Mouse (Mus musculus): ENCODE results near the gene Dnmt3b.
A peak's percentile ranks its signal among the peaks of the same experiment; 100 is the strongest.

DNA sequence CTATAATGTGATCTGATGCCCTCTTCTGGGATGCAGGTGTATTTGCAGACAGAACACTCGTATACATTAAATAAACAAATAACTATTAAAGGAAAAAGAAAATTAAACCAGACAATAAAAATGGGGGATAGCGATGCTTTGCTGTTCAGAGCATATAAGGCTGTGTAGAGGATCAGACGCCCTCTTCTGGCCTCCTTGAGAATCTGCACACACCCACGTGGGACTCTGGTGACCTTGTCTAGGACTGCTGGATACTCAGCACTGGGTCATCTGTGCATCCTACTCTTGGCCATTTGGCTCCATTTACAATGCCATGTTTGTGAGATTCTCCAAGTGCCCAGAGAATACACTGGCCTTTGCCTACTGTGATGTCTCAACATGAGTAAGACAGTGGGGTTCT, 45.5 kb upstream of the Dnmt3b start:
- peak in 1 of 2 experiments; percentile 57; a peak in 3 of 4 replicates for TF ChIP-seq CTCF (conservative IDR thresholded peaks at IDR 0.05 in 1 of 2, IDR thresholded peaks at IDR 0.05 in 1 of 2; ENCODE audit: low read depth in 2 of 2, low read length in 2 of 2)
- TF ChIP-seq MYC (IDR thresholded peaks at IDR 0.05; ENCODE audit: low read depth, low read length): peak; percentile 61; the same call in 1 of the 2 replicates
- no peak for TF ChIP-seq MAZ (IDR thresholded peaks at IDR 0.05; ENCODE audit: low read depth, low read length)
- TF ChIP-seq POLR2A (IDR thresholded peaks at IDR 0.05; ENCODE audit: low read depth, low read length): no peak
- TF ChIP-seq ZMIZ1 (IDR thresholded peaks at IDR 0.05; ENCODE audit: low read depth, low read length): no peak
- TF ChIP-seq EP300 (IDR thresholded peaks at IDR 0.05; ENCODE audit: low read length): no peak
- no peak for TF ChIP-seq ETS1 (conservative IDR thresholded peaks at IDR 0.05; ENCODE audit: low read depth, low read length)
